In genomic region chr11:20246616-20247015, GRCm38 (mm10) we compare ENCODE assay signal across 13 mouse cellular contexts. TPM values are rescaled to one million over a fixed set of nuclear protein-coding genes. Genes with fewer than 3 reads are reported as not detected.
DNase-seq lines count a peak whose midpoint lies in the region; ATAC-seq and TF ChIP-seq lines count a peak whose summit lies in the region.
"Had no signal": no experiment of that assay in that cellular context is flagged by ENCODE, and none has a peak within 500 bp of the region (broad histone marks: within the 10 kb centered on the region; RNA-seq: fewer than 3 reads in every experiment).

No protein-coding gene starts in this region.

- peak; percentile 74 for DNase-seq in lung, postnatal 0 days (ENCODE audit: low spot score)
- no peak for DNase-seq in lung, postnatal 25 days (ENCODE audit: low spot score)
- DNase-seq in lung, postnatal 10 days = peak; percentile 49
- DNase-seq in embryo, embryonic 10.5 days (ENCODE audit: low spot score) = no peak
- no peak for DNase-seq in frontal cortex, postnatal 14 days (ENCODE audit: low spot score in 2 of 2)
- DNase-seq: adrenal gland, postnatal 36 days; cerebellum, postnatal 36 days; kidney, adult 9 months had no signal

- 0 out of 2 replicates have a peak overlapping the region, but pooled peaks have one; percentile 91 for H3K4me2 ChIP-seq in heart, embryonic 15.5 days
- no peak overlapping the region for H3K4me2 ChIP-seq in heart, embryonic 11.5 days
- H3K4me2 ChIP-seq in lung, postnatal 0 days (replicated peaks; ENCODE audit: low read depth, low read length) = no peak overlapping the region

- H3K9me3 ChIP-seq in heart, embryonic 15.5 days (replicated peaks) = no peaks in the 10 kb centered on the region
- H3K9me3 ChIP-seq in heart, embryonic 11.5 days (replicated peaks; ENCODE audit: control insufficient read depth, low read length) = no peaks in the 10 kb centered on the region
- H3K9me3 ChIP-seq in lung, postnatal 0 days (ENCODE audit: low read length) = no peaks in the 10 kb centered on the region
- H3K9me3 ChIP-seq in E14TG2a.4 (ENCODE audit: low read length) = no peaks in the 10 kb centered on the region

- WGBS in heart, embryonic 15.5 days = 45% methylated on average over 1 of the region's 1 CpGs
- 64% methylated on average over 1 of the region's 1 CpGs for WGBS in heart, embryonic 11.5 days (ENCODE audit: insufficient replicate concordance)
- 27% methylated on average over 1 of the region's 1 CpGs for WGBS in lung, postnatal 0 days

- no peak for TF ChIP-seq CTCF in lung, postnatal 0 days (IDR thresholded peaks at IDR 0.05)
- TF ChIP-seq CTCF in E14TG2a.4 (conservative IDR thresholded peaks at IDR 0.05; ENCODE audit: low read length) = no peak

- no peak for ATAC-seq in heart, embryonic 15.5 days (replicated peaks; ENCODE audit: insufficient number of reproducible peaks, insufficient read depth, low FRiP score, low read depth)
- ATAC-seq in heart, embryonic 11.5 days (replicated peaks; ENCODE audit: insufficient number of reproducible peaks, low FRiP score, low TSS enrichment) = no peak
- ATAC-seq in lung, postnatal 0 days = no peak
- ATAC-seq: hindbrain, postnatal 0 days; midbrain, embryonic 16.5 days had no signal

- H3K27ac ChIP-seq in heart, embryonic 15.5 days = no peak overlapping the region
- H3K27ac ChIP-seq in heart, embryonic 11.5 days (ENCODE audit: low read depth, low read length) = no peak overlapping the region
- H3K27ac ChIP-seq in lung, postnatal 0 days (ENCODE audit: low read length) = no peak overlapping the region
- H3K27ac ChIP-seq: hindbrain, postnatal 0 days had no signal

- peaks cover 4% of the 10 kb centered on the region for H3K36me3 ChIP-seq in heart, embryonic 15.5 days
- peaks cover 5% of the 10 kb centered on the region; the same call in 1 of the 2 replicates for H3K36me3 ChIP-seq in heart, embryonic 11.5 days (ENCODE audit: control insufficient read depth, insufficient read depth, low read length)
- peaks cover 2% of the 10 kb centered on the region; the same call in 1 of the 2 replicates for H3K36me3 ChIP-seq in lung, postnatal 0 days (ENCODE audit: insufficient read depth, low read length)
- H3K36me3 ChIP-seq in E14TG2a.4 (ENCODE audit: insufficient read depth, low read length) = peaks cover 53% of the 10 kb centered on the region

- no peak for TF ChIP-seq EP300 in lung, postnatal 0 days (IDR thresholded peaks at IDR 0.05)

- no peak overlapping the region for H3K4me3 ChIP-seq in heart, embryonic 15.5 days
- H3K4me3 ChIP-seq in heart, embryonic 11.5 days (ENCODE audit: low read depth, low read length) = no peak overlapping the region; the same call in 1 of the 2 replicates
- no peak overlapping the region for H3K4me3 ChIP-seq in lung, postnatal 0 days (ENCODE audit: low read depth, low read length)
- H3K4me3 ChIP-seq in E14TG2a.4 (replicated peaks; ENCODE audit: low read length) = peak overlapping the region; percentile 41; the same call in 1 of the 2 replicates

- H3K9ac ChIP-seq in heart, embryonic 15.5 days = no peak overlapping the region
- H3K9ac ChIP-seq in heart, embryonic 11.5 days (ENCODE audit: low read depth, low read length) = no peak overlapping the region
- H3K9ac ChIP-seq in lung, postnatal 0 days (replicated peaks; ENCODE audit: low read depth) = no peak overlapping the region

- no peaks in the 10 kb centered on the region for H3K27me3 ChIP-seq in heart, embryonic 15.5 days
- no peaks in the 10 kb centered on the region for H3K27me3 ChIP-seq in heart, embryonic 11.5 days (ENCODE audit: control insufficient read depth, insufficient read depth, low read length)
- no peaks in the 10 kb centered on the region for H3K27me3 ChIP-seq in lung, postnatal 0 days (replicated peaks; ENCODE audit: insufficient read depth, low read length)
- H3K27me3 ChIP-seq in E14TG2a.4 (ENCODE audit: insufficient read depth, low read length) = no peaks in the 10 kb centered on the region

- peaks cover 57% of the 10 kb centered on the region for H3K4me1 ChIP-seq in heart, embryonic 15.5 days (replicated peaks)
- peaks cover 40% of the 10 kb centered on the region for H3K4me1 ChIP-seq in heart, embryonic 11.5 days (ENCODE audit: control insufficient read depth, insufficient read depth, low read length)
- H3K4me1 ChIP-seq in lung, postnatal 0 days (ENCODE audit: insufficient read depth, low read depth, low read length) = peaks cover 16% of the 10 kb centered on the region
- H3K4me1 ChIP-seq in E14TG2a.4 (replicated peaks; ENCODE audit: low read depth, low read length) = peaks cover 83% of the 10 kb centered on the region

RNA-seq across cellular contexts. Expression of gene Cep68, which starts 2.6 kb away (rescaled TPM):
- 25.7 and 31.9 TPM in 2 replicates for polyA plus RNA-seq in heart, embryonic 15.5 days (2015; fragmentation: Nextera tagmentation; extraction: Ambion mirVana)
- 32.0 and 32.8 TPM in 2 replicates for polyA plus RNA-seq in heart, embryonic 11.5 days (2014; fragmentation: Nextera tagmentation; extraction: Ambion mirVana)
- polyA plus RNA-seq in lung, postnatal 0 days (2015; fragmentation: Nextera tagmentation; extraction: Ambion mirVana) = 12.5 and 14.7 TPM in 2 replicates

RNA-seq across cellular contexts. Expression of gene Rab1a, which starts 45.4 kb away (rescaled TPM):
- 191 and 212 TPM in 2 replicates for polyA plus RNA-seq in heart, embryonic 15.5 days (2015; fragmentation: Nextera tagmentation; extraction: Ambion mirVana)
- 197 and 209 TPM in 2 replicates for polyA plus RNA-seq in heart, embryonic 11.5 days (2014; fragmentation: Nextera tagmentation; extraction: Ambion mirVana)
- 244 and 267 TPM in 2 replicates for polyA plus RNA-seq in lung, postnatal 0 days (2015; fragmentation: Nextera tagmentation; extraction: Ambion mirVana)

Comparison
In these comparisons a context has a peak if more than half of its experiments do, and no peak if none do; other contexts are left out.
1. DNase-seq: peak in lung, postnatal 0 days (single experiment) and lung, postnatal 10 days (single experiment); none in lung, postnatal 25 days (single experiment), embryo, embryonic 10.5 days (single experiment) and frontal cortex, postnatal 14 days (0 of 2).